Mouse (Mus musculus) kidney, adult 2 months (tissue): Measurements from ENCODE around the gene Igf2bp2.

Source experiments
- CTCF ChIP-seq: fragments of 200-500 bp; conservative IDR thresholded peaks from 2 replicates; pipeline ENCODE4 v1.5.1; 2011; ENCODE audit warnings: low read depth, mild to moderate bottlenecking, control low read depth, low read length, moderate library complexity, mixed read lengths; ENCODE audit not compliant: insufficient read depth, insufficient read length
- POLR2A ChIP-seq: fragments of 200-500 bp; IDR thresholded peaks from one replicate; pipeline ENCODE4 v1.6.1; 2011; ENCODE audit warnings: low read depth, low read length, control low read depth

DNA sequence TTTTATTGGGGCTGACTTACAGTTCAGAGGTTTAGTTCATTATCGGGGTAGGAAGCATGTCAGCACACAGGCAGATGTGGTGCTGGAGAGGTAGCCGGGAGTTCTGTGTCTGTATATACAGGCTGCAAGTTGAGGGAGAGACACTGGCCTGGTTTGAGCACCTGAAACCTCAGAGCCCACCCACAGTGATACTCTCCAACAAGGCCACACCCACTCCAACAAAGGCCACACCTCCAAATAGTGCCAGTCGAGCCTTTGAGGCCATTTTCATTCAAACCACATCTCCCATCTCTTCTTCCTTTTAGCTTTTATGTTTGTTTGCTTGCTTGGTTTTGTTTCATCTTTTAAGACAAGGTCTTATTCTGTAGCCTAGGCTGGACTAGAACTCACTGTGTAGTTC lies 22.3 kb upstream of the Igf2bp2 start:
- TF ChIP-seq POLR2A (no peak), CTCF (no peak)
